Mouse (Mus musculus) olfactory bulb, adult 2 months (tissue): Measurements from ENCODE around the gene Dtnb.

Experiments used
- CTCF ChIP-seq: fragments of 200-500 bp; IDR thresholded peaks from 2 replicates; pipeline ENCODE4 v1.5.1; 2012; ENCODE audit warnings: low read depth, mild to moderate bottlenecking, low read length, moderate library complexity; ENCODE audit not compliant: insufficient read depth
- POLR2A ChIP-seq: fragments of 200-500 bp; IDR thresholded peaks from 2 replicates; pipeline ENCODE4 v1.6.1; 2012; ENCODE audit warnings: mild to moderate bottlenecking, low read depth, low read length, moderate library complexity; ENCODE audit not compliant: insufficient read depth

DNA sequence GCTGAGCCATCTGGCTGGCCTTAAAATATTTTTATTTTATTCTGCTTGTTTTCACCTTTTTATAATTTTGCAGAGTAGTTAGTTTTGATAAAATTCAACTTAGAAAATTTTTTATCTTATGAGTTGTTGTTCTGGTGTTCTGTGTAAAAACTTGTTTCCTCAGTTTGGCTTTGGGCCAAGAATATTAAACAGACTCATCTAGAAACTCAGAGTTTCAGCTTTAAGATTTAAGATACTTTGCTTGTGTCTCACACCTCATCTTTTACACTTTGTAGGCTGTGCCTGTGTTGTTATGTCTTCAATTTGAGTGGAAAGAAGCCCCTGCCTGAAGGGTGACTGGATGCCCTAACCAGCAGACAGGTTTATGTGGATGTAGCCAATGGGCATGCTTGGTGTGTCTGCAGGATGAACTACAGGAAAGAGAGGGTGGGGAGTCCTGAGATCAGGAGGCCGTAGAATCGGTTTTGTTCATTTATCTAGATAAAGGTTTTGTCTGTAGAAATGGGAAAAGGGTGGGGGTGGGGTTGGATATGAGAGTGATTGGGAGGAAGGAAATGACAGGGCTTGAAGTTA is 7.9 kb downstream of the Dtnb start:
- TF ChIP-seq POLR2A = no peak
- no peak for TF ChIP-seq CTCF
